Mouse (Mus musculus) mesoderm, embryonic 11.5 days (tissue): ENCODE measurements around the gene Ppp1r18.
A peak's percentile ranks its signal among the peaks of the same experiment; 100 is the strongest.

Source experiments
- DNase-seq: peaks from one replicate; pipeline ENCODE4 v3.0.0-alpha.2; 2012; ENCODE audit warnings: low read depth, low spot score

Gene Ppp1r18

DNA sequence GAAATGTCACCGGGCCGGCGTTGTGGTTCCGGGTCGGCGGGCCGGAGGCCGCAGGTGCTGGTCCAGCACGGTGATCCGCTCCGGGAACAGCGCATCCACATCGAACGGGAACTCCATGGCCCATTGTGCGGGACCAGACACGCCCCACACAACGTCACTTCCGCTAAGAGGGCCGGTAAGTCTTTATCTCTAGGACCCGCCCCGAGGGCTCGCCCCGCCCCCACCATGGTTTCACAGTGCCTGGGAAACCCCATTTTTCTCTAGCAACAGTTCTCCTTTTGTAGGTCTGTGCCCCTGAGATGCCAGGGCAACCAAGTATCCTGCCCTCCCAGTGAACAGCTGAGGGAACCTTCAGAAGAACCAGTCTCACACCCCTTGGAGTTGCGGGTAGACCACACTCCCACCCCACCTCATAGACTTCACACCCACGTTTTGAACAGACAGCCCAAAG lies 44.6 kb downstream of the Ppp1r18 start, which contains the start of gene Atat1:
Gene Atat1 (minus strand): TSS at position 157 of the 451 bp plus-strand sequence.
- peak; percentile 95 for DNase-seq

DNA sequence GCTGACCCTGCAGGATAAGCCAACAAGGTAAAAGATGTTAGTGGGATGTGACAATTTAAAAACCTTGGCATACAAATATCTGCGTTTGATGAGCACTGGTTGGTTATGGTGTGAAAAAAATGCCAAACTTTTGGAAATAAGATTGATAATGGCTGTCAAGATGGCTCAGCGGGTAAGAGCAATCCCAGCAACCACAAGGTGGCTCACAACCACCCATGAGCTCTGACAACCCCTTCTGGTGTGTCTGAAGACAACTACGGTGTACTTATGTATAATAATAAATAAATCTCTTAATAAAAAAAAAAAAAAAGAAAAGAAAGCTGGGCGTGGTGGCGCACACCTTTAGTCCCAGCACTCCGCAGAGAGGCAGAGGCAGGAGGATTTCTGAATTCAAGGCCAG lies 49.6 kb downstream of the Ppp1r18 start:
- no peak for DNase-seq

DNA sequence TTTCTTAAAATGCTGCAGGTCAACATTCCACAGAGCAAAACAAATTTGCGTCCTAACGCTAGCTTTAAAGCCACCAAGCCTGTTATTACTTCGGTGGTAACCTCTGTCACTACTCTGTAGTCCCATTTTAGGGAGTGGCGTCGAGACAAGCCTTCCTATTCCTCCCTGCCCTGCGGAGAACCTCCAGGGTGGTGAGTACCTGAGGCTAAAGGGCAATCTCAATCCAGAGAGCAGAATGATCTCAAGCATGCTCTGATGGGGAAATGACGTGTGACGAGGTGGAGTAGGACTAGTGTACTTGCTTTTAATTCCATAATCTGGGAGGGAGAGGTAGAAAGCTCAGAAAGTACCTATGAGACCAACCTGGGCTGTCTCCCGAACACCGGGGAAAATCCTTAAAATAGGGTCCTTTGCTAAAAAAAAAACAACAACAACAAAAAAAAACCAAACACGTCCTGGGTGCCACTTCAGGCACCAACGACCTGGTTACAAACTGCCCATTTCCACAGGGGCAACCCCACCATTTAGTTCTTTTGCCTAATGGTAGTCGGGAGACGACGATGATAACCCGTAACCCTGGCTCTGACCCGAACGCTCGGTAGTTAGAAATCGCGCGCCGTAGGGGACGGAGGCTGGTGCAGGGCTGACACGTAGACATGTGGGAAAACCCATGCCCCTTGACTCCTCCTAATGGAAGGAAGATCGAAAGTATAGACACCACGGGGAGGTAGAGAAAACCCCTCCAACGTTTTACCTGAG lies 50.3 kb downstream of the Ppp1r18 start:
- no peak for DNase-seq

GRCm38 (mm10) chr17:35916297-35917142 lies 51.1 kb downstream of the Ppp1r18 start, which contains the start of the genes Mrps18b and Ppp1r10:
TSS of gene Mrps18b (minus strand) at chr17:35916389.
TSS of gene Ppp1r10 (plus strand) at chr17:35916434.
- DNase-seq, result peak; percentile 100

GRCm38 (mm10) chr17:35917143-35917462 lies 51.7 kb downstream of the Ppp1r18 start:
- DNase-seq, result no peak

- peak; percentile 83 for DNase-seq
Observed at GRCm38 (mm10) chr17:35917463-35918251, 52.3 kb downstream of the Ppp1r18 start.

GRCm38 (mm10) chr17:35918276-35919059 lies 53.1 kb downstream of the Ppp1r18 start:
- DNase-seq, result peak; percentile 77

DNA sequence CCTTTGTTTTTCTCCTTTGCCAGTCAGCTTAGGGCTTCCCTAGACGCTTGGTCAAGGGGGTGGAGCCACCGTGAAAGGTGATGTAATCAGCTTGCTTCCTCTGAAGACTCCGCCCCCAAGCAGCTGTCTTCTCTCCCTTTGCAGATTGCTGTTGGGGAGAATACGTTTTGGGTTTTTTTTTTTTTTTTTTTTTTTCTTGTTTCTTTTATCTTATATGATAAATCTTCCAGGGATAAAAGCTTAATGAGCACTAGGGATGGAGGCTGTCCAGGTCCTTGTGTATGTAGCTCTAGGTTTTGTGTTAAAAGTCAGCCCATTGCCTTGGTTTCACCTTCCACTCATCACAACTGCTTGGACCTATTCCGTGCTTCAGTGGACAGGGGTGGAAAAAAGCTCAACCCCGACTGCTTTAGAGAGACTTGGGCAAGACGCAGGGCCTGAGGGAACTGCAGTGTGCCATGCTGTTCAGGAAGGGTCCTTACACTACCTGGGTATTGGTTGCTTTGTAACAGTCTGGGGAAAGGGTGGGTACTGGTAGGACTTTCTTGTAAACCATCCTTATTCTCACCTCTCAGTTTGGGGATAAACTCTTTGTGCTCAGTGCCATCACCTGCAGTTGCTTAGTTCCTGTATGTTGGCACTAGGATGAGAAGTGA lies 53.8 kb downstream of the Ppp1r18 start:
- peak; percentile 96 for DNase-seq

DNA sequence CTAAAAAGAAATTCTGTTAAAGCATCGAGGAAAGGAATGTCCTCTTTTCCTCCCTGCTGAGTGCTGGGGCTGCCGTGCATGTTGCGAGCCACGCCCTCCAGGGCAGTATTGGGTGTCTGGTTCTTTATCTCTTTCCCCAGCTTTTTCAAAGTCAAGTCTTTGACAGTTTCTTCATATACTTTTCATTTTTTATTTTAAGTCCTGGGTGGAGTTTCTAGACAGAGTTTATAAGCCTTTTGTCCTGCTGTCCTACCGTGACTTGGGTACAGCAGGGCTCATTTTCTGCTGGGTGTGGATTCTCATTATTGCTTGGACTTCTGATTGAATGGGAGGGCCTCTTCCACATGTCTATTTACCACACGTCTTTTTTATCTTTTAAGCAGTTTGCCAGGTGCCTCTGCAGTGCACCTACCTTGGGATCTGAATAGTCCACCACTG lies 54.5 kb downstream of the Ppp1r18 start:
- no peak for DNase-seq

GRCm38 (mm10) chr17:35920384-35920783 lies 55.0 kb downstream of the Ppp1r18 start:
- DNase-seq, result no peak

- DNase-seq, result peak; percentile 63
Observed at GRCm38 (mm10) chr17:35920862-35921562, 55.6 kb downstream of the Ppp1r18 start.

DNA sequence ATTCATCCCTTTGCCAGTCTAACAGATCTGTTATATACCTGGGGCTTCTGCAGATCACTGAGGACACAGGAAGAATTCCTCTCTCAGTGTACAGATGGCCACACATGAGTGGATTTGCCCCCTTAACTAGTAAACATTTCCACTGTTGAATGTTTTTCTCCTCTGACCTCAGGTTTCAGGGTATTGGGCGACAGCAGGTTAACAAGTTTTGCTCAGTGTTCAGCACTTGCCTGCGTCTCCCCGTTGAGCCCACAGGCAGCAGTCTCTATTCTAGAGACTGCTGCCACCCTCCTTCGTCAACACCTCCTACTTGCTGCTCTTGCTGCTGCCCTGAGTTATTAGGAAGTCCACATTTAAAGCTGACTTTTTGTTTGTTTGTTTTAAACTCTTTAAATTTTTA lies 56.3 kb downstream of the Ppp1r18 start:
- DNase-seq, result no peak

DNA sequence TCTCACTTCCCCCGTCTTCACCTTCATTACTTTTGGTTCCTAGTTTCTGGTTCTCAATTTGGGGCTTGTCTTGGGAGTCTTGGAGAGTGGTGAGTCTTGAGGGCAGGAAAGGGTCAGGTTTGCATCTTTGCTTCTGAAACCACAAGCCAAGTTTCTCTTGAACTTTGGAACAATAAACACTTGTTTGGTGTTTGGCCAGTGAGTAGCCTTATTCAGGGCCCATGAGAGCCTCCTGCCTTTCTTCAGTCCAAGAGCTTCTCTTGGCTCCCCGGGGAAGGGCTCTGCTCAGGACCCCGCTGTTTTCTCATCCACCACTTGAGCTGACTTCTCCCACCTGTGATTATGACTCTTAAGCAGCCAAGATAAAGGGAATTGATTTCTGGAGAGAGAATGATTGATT lies 57.2 kb downstream of the Ppp1r18 start:
- no peak for DNase-seq

DNA sequence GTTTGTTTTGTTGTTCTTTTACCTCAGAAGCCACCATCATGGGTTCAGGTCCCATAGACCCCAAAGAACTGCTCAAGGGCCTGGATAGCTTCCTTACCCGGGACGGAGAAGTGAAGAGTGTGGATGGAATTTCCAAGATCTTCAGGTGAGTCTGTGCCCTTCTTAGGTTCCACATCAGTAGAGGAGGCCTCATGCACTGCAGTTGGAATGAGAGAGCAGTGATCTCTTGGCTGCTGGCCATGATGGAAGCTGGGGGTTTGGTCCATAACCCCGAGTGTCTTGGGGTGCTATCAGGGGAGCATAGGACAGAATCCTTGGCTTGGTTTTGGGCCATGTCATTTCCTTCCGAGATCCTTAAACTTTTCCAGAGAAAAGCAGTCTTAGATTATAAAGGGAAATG lies 57.9 kb downstream of the Ppp1r18 start:
- no peak for DNase-seq
